Mouse (Mus musculus) kidney, postnatal 25 days (tissue): ENCODE data around the gene Ctnnal1.
A peak's percentile ranks its signal among the peaks of the same experiment; 100 is the strongest.

Source experiments
- DNase-seq, 2 experiments: peaks; one replicate each; pipeline ENCODE4 v3.0.0; 2021; ENCODE audit warnings: mixed read lengths in 2 of 2

Gene Ctnnal1

GRCm38 (mm10) chr4:56791373-56791772 is 73.6 kb downstream of the Ctnnal1 start:
- DNase-seq = peak in 1 of 2 experiments; percentile 36

GRCm38 (mm10) chr4:56771065-56771464 is 93.9 kb downstream of the Ctnnal1 start:
- DNase-seq = no peak

DNA sequence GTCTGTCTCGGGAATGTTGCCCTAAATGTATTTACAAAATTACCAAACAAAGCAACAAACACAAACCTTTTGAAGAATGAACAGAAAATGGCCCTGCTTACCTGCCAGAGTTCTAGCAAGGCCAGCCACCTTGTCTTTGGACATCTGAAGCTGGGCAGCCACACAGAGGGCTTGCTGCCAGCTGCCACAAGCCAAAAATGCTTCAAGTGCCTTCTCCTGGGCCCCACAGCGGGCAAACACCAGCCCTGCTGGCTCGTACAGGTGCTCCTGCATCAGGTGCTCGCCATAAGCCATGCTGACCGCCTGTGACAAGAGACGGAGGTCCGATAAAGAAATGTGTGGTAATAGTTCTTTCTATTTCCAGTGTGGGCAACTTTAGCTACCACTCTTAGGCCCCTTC is 96.1 kb downstream of the Ctnnal1 start:
- no peak for DNase-seq

DNA sequence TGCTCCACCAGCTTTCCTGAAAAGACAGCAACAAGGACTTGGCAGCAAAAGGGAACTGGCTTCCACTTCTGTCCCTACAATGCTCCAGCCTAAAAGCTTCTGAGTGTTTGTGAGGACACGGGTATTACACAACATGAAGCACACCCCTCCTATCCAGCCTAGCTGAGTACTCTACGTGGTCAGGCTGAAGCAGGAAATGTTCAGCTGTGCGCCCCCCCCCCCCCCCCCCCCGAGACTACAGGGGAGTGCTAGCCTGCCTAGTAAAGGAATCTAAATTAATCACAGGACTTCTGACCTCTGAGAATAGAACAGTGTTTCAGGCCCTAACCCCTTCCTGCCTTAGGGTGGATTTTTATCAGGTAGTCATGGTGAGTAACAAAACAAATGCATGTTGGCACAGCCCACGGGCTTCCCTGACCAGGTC is 97.1 kb downstream of the Ctnnal1 start:
- DNase-seq = no peak
